Mouse (Mus musculus): ENCODE measurements around the gene Limd2. TPM values are rescaled to one million over a fixed set of nuclear protein-coding genes. Genes with fewer than 3 reads are reported as not detected.
"Not testable (repeated sequence)": the region's sequence is repeated elsewhere in the genome, so short reads cannot be mapped to it uniquely, and the experiment has no call there.

Limd2 gene
- 171 and 187 TPM in 2 replicates for polyA plus RNA-seq (2015; fragmentation: Nextera tagmentation; extraction: Ambion mirVana)

- Histone ChIP-seq H3K27ac (replicated peaks) (peak within 1 kb of the TSS; percentile 99), H3K4me3 (peak within 1 kb of the TSS; percentile 78), H3K36me3 (peaks cover 54% of the 10 kb centered on the region), H3K9me3 (no peaks in the 10 kb centered on the region), H3K9ac (peak within 1 kb of the TSS; percentile 97), H3K4me1 (replicated peaks) (peaks cover 51% of the 10 kb centered on the region), H3K4me2 (peak within 1 kb of the TSS; percentile 89), H3K27me3 (no peaks in the 10 kb centered on the region)
- ATAC-seq (ENCODE audit: low read depth): peak; percentile 38
- 23% methylated on average over 22 of the region's 22 CpGs for WGBS
These were observed at the start of gene Limd2, which contains the start of gene Gm10840 for GRCm38 (mm10) chr11:106160841-106161721. Limd2 (minus strand) TSS chr11:106160860. Gm10840 (plus strand) TSS chr11:106160850.

GRCm38 (mm10) chr11:106202123-106202465 is 41.4 kb upstream of the Limd2 start, which contains the start of gene Strada:
Strada (minus strand) TSS chr11:106202168.
- no peak for ATAC-seq (ENCODE audit: low read depth)
- no peak within 1 kb of the TSS for H3K4me2 ChIP-seq
- no peak within 1 kb of the TSS for H3K4me3 ChIP-seq
- H3K9me3 ChIP-seq: no peaks in the 10 kb centered on the region
- H3K27me3 ChIP-seq: no peaks in the 10 kb centered on the region
- H3K36me3 ChIP-seq: peaks cover 87% of the 10 kb centered on the region
- 91% methylated on average over 5 of the region's 5 CpGs for WGBS
- no peak within 1 kb of the TSS for H3K9ac ChIP-seq
- H3K27ac ChIP-seq (replicated peaks): no peak within 1 kb of the TSS
- H3K4me1 ChIP-seq (replicated peaks): no peaks in the 10 kb centered on the region

- no peak overlapping the region for H3K9ac ChIP-seq
- 96% methylated on average over 19 of the region's 19 CpGs for WGBS
- H3K4me2 ChIP-seq: no peak overlapping the region
- no peak overlapping the region for H3K27ac ChIP-seq (replicated peaks)
- no peak overlapping the region for H3K4me3 ChIP-seq
- H3K36me3 ChIP-seq: peaks cover 87% of the 10 kb centered on the region
- H3K9me3 ChIP-seq: no peaks in the 10 kb centered on the region
- no peak for ATAC-seq (ENCODE audit: low read depth)
- H3K27me3 ChIP-seq: no peaks in the 10 kb centered on the region
- no peaks in the 10 kb centered on the region for H3K4me1 ChIP-seq (replicated peaks)
These were observed 40.9 kb upstream of the Limd2 start for GRCm38 (mm10) chr11:106201337-106202122.

- H3K4me2 ChIP-seq: no peak overlapping the region
- no peak overlapping the region for H3K4me3 ChIP-seq
- WGBS: 84% methylated on average over 6 of the region's 6 CpGs
- H3K9me3 ChIP-seq: no peaks in the 10 kb centered on the region
- H3K36me3 ChIP-seq: peaks cover 86% of the 10 kb centered on the region
- H3K27me3 ChIP-seq: no peaks in the 10 kb centered on the region
- ATAC-seq (ENCODE audit: low read depth): no peak
- H3K4me1 ChIP-seq (replicated peaks): no peaks in the 10 kb centered on the region
- H3K9ac ChIP-seq: no peak overlapping the region
- no peak overlapping the region for H3K27ac ChIP-seq (replicated peaks)
These were observed 40.1 kb upstream of the Limd2 start for GRCm38 (mm10) chr11:106200756-106201155.

- not testable (repeated sequence) for H3K27ac ChIP-seq (replicated peaks); H3K27me3 ChIP-seq; ATAC-seq (ENCODE audit: low read depth); H3K4me1 ChIP-seq (replicated peaks); H3K4me2 ChIP-seq; H3K4me3 ChIP-seq; H3K9ac ChIP-seq; H3K9me3 ChIP-seq
- 94% methylated on average over 7 of the region's 7 CpGs for WGBS
- H3K36me3 ChIP-seq: peaks cover 81% of the 10 kb centered on the region
These were observed 39.3 kb upstream of the Limd2 start for GRCm38 (mm10) chr11:106199997-106200396.

- no peak for ATAC-seq (ENCODE audit: low read depth)
- H3K4me1 ChIP-seq (replicated peaks): peaks cover 6% of the 10 kb centered on the region
- peaks cover 65% of the 10 kb centered on the region for H3K36me3 ChIP-seq
- H3K9ac ChIP-seq: no peak overlapping the region
- H3K27me3 ChIP-seq: no peaks in the 10 kb centered on the region
- no peaks in the 10 kb centered on the region for H3K9me3 ChIP-seq
- no peak overlapping the region for H3K27ac ChIP-seq (replicated peaks)
- WGBS: 92% methylated on average over 4 of the region's 4 CpGs
- no peak overlapping the region for H3K4me3 ChIP-seq
- no peak overlapping the region for H3K4me2 ChIP-seq
These were observed 37.6 kb upstream of the Limd2 start for GRCm38 (mm10) chr11:106198277-106198676.

- H3K4me1 ChIP-seq (replicated peaks): peaks cover 15% of the 10 kb centered on the region
- peaks cover 38% of the 10 kb centered on the region for H3K36me3 ChIP-seq
- no peaks in the 10 kb centered on the region for H3K9me3 ChIP-seq
- H3K27ac ChIP-seq (replicated peaks): no peak overlapping the region
- H3K4me2 ChIP-seq: no peak overlapping the region
- H3K9ac ChIP-seq: no peak overlapping the region
- ATAC-seq (ENCODE audit: low read depth): no peak
- no peak overlapping the region for H3K4me3 ChIP-seq
- no peaks in the 10 kb centered on the region for H3K27me3 ChIP-seq
These were observed 34.7 kb upstream of the Limd2 start for GRCm38 (mm10) chr11:106195341-106195740.

- H3K9me3 ChIP-seq: no peaks in the 10 kb centered on the region
- ATAC-seq (ENCODE audit: low read depth): no peak
- no peak overlapping the region for H3K27ac ChIP-seq (replicated peaks)
- no peaks in the 10 kb centered on the region for H3K27me3 ChIP-seq
- no peak overlapping the region for H3K4me3 ChIP-seq
- H3K9ac ChIP-seq: no peak overlapping the region
- H3K4me1 ChIP-seq (replicated peaks): peaks cover 15% of the 10 kb centered on the region
- no peak overlapping the region for H3K4me2 ChIP-seq
- WGBS: 92% methylated on average over 7 of the region's 7 CpGs
- peaks cover 34% of the 10 kb centered on the region for H3K36me3 ChIP-seq
These were observed 34.2 kb upstream of the Limd2 start for GRCm38 (mm10) chr11:106194891-106195290.

GRCm38 (mm10) chr11:106194155-106194541 is 33.5 kb upstream of the Limd2 start:
- peaks cover 32% of the 10 kb centered on the region for H3K36me3 ChIP-seq
- peak overlapping the region; percentile 75 for H3K4me2 ChIP-seq
- peak overlapping the region; percentile 89 for H3K27ac ChIP-seq (replicated peaks)
- WGBS: 40% methylated on average over 3 of the region's 3 CpGs
- H3K4me1 ChIP-seq (replicated peaks): peaks cover 15% of the 10 kb centered on the region
- H3K27me3 ChIP-seq: no peaks in the 10 kb centered on the region
- H3K9me3 ChIP-seq: no peaks in the 10 kb centered on the region
- peak overlapping the region; percentile 77 for H3K4me3 ChIP-seq
- no peak for ATAC-seq (ENCODE audit: low read depth)
- peak overlapping the region; percentile 70 for H3K9ac ChIP-seq

- peak; percentile 96 for ATAC-seq (ENCODE audit: low read depth)
- Histone ChIP-seq H3K27me3 (no peaks in the 10 kb centered on the region), H3K27ac (replicated peaks) (peak overlapping the region; percentile 89), H3K4me2 (peak overlapping the region; percentile 75), H3K4me1 (replicated peaks) (peaks cover 15% of the 10 kb centered on the region), H3K4me3 (peak overlapping the region; percentile 77), H3K36me3 (peaks cover 27% of the 10 kb centered on the region), H3K9me3 (no peaks in the 10 kb centered on the region), H3K9ac (peak overlapping the region; percentile 82)
- 0% methylated on average over 44 of the region's 44 CpGs for WGBS
These were observed 32.9 kb upstream of the Limd2 start for GRCm38 (mm10) chr11:106193371-106194154.

GRCm38 (mm10) chr11:106192657-106193370 is 32.2 kb upstream of the Limd2 start:
- H3K27ac ChIP-seq (replicated peaks): peak overlapping the region; percentile 89

More at GRCm38 (mm10) chr11:106192657-106193370, 32.2 kb upstream of the Limd2 start:
- Histone ChIP-seq H3K36me3 (peaks cover 20% of the 10 kb centered on the region), H3K4me1 (replicated peaks) (peaks cover 15% of the 10 kb centered on the region), H3K9ac (peak overlapping the region; percentile 82), H3K9me3 (no peaks in the 10 kb centered on the region), H3K4me2 (peak overlapping the region; percentile 75), H3K4me3 (peak overlapping the region; percentile 77), H3K27me3 (no peaks in the 10 kb centered on the region)
- ATAC-seq (ENCODE audit: low read depth): peak; percentile 10
- WGBS: 12% methylated on average over 19 of the region's 19 CpGs

Measured in neural tube, embryonic 13.5 days (tissue).